Mouse (Mus musculus): ENCODE measurements around the gene Otof. TPM values are rescaled to one million over a fixed set of nuclear protein-coding genes. Genes with fewer than 3 reads are reported as not detected.

Gene Otof
- not detected for polyA plus RNA-seq (2014; fragmentation: Illumina TruSeq; extraction: RNeasy Lipid Tissue Mini Kit (QIAGEN cat#74804); ENCODE audit: low read depth, low replicate concordance)

DNA sequence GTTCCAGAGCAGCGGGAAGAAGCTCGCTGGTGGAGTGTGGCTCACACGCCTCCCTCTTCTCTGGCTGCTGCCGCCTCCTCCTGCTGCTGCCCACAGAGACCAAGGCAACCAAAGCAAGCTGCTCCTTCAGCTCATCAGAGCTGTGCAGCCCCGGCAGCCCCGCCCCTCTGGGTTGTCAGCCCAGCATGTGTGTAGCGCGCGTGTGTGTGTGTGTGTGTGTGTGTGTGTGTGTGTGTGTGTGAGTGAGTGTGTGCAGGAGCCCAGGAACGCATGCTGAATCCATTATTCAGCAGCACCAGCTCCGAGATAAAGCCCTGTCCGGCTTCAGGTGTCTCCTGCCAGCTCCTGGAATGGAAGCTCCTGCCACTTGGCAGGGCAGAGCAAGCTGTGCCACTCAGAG is at the start of gene Otof:
Gene Otof, minus strand, starts transcription at position 112 of the 400 bp plus-strand sequence.

DNA sequence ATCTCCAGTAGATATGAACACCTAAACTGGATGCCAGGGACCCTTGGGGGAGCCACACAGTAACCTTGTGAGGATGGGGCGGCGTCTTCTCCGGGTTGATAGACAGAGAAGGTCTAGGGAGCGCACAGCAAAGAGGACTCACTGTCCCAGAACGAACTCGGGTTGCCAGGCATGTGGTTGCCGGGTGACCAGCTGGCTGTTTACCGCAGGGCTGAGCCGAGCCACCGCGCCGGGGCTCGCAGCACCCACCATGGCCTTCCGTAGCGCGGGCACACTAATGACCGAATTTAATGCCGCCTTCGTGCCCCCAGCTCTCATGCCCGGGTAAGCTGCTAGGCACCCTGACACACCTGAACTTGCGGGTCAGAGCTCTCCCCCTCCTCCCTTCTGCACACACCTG is 4.1 kb upstream of the Otof start, which contains the start of gene 1700001C02Rik:
Gene 1700001C02Rik, plus strand, starts transcription at position 187 of the 400 bp plus-strand sequence.

Other genes starting within 250 kb of the Otof start
- 69.2 TPM for gene Selenoi, start 229.4 kb downstream of the Otof start, polyA plus RNA-seq (2014; fragmentation: Illumina TruSeq; extraction: RNeasy Lipid Tissue Mini Kit (QIAGEN cat#74804); ENCODE audit: low read depth, low replicate concordance)
- gene Drc1, start 180.5 kb downstream of the Otof start, polyA plus RNA-seq (2014; fragmentation: Illumina TruSeq; extraction: RNeasy Lipid Tissue Mini Kit (QIAGEN cat#74804); ENCODE audit: low read depth, low replicate concordance) = 61.7 TPM
- gene 1700001C02Rik, start 4.1 kb upstream of the Otof start, polyA plus RNA-seq (2014; fragmentation: Illumina TruSeq; extraction: RNeasy Lipid Tissue Mini Kit (QIAGEN cat#74804); ENCODE audit: low read depth, low replicate concordance) = 42.0 TPM
- 11.5 TPM for gene Cib4, start 83.9 kb upstream of the Otof start, polyA plus RNA-seq (2014; fragmentation: Illumina TruSeq; extraction: RNeasy Lipid Tissue Mini Kit (QIAGEN cat#74804); ENCODE audit: low read depth, low replicate concordance)
- 0.21 TPM for gene Kcnk3, start 126.2 kb upstream of the Otof start, polyA plus RNA-seq (2014; fragmentation: Illumina TruSeq; extraction: RNeasy Lipid Tissue Mini Kit (QIAGEN cat#74804); ENCODE audit: low read depth, low replicate concordance)
- 6.0 TPM for gene Slc35f6, start 186.0 kb upstream of the Otof start, polyA plus RNA-seq (2014; fragmentation: Illumina TruSeq; extraction: RNeasy Lipid Tissue Mini Kit (QIAGEN cat#74804); ENCODE audit: low read depth, low replicate concordance)
- gene Cenpa, start 204.8 kb upstream of the Otof start, polyA plus RNA-seq (2014; fragmentation: Illumina TruSeq; extraction: RNeasy Lipid Tissue Mini Kit (QIAGEN cat#74804); ENCODE audit: low read depth, low replicate concordance) = 4.2 TPM
- gene Dpysl5, start 249.6 kb upstream of the Otof start, polyA plus RNA-seq (2014; fragmentation: Illumina TruSeq; extraction: RNeasy Lipid Tissue Mini Kit (QIAGEN cat#74804); ENCODE audit: low read depth, low replicate concordance) = 4.0 TPM